Mouse (Mus musculus): ENCODE measurements around the gene Creg2.
"Not testable (repeated sequence)": the region's sequence is repeated elsewhere in the genome, so short reads cannot be mapped to it uniquely, and the experiment has no call there.

The Creg2 gene

DNA sequence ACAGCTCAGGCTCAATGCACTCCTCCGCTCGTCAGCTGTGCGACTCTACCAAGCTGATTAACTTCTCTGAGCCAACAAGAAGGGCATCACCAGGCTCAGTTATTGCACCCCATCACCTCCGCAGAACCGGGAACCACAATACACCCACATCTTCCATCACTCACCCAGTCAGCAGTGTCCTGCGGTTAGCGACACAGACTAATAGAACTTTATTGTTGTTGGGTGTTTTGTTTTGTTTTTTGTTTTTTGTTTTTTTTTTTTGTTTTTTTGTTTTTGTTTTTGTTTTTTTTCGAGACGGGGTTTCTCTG lies at the start of gene Creg2:
Gene Creg2 (minus strand): TSS at position 234 of the 308 bp plus-strand sequence.
- DNase-seq: no peak

DNA sequence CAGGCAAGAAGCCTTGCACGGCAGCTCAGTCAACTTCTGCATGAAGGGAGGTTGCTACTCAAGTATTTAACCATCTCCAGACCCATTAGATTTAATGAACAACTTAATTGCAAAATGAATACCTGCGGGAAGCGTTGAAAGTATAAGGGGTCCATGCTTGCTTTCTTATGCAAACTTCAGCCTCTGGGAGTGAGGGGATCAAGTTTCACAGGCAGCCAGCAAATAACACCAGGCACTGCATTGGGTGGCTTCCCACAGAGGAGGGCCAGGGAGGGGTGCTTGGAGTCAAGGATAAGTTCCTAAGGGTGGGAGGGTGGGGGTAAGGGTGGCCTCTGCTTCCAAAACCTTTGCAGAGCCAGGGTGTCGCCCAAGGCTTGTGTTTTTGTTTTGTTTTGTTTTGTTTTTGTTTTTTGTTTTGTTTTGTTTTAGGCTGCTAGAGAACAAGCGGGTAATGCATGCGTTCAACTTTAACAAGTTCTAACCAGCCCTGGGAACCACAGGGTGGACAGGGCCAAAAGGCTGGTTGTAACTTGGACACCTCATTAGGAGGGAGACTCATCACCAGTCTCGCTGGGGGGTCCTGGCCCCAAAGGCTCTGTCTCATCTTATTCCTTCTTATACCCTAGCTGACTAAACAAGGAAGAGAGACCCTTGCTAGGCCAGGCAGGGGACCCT lies 49.5 kb upstream of the Creg2 start:
- no peak for DNase-seq

DNA sequence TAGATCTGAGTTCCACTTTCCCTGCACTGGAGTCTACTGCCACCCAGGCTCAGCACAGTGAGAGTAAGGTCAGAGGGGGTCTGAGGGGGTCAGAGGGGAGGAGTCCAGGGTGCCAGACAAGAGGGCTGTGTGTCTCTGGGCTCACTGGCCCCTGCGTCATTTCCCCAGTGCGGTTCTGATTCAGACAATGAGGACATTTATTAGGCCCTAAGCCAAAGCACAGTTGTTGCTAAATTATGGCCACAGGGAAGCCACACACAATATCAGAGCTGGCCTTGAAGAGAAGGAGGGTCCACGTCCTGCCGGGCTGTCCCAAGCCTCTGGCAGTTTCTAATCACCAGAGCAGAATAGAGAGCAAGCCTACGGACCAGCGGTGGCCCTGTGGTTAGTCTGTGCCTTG lies 47.2 kb upstream of the Creg2 start:
- peak in 1 of 2 experiments; percentile 24 for DNase-seq

DNA sequence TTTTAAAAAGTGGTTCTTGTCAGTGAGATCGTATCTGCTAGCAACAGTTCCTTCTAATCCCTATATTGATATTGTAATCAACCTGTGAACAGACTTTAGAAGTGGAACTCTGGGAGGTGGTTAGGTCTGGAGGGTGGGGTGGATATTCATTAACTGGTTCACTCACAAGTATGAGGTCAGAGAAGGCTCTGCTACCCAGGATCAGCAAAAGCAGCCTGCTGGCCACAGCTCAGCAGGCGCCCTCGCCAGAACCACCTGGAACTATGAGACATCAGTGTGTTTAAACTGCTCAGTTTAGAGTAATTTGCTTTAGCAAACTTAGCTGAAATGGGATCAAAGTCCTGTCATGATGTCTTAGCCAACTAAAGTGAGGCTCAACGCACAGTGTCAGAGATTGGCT lies 43.9 kb upstream of the Creg2 start:
- peak; percentile 45 to 55 for DNase-seq

DNA sequence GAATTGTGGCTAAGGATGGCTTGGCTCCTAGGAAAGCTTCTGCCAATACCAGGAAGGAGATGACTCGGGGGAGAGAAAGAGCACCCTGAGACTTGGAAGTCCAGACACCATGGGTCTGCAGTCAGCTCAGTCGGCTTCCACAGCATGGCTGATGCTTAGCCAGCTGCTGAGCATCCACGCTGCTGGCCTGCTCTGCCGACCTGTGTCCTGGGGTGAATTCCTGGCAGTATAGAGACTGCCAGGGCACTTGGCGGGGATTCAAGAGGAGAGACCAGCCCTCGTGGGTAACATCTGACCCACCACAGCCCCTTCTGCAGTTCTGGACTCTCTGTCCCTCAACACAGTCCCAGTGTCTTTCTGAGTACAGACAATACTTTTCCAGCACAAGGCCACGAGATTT lies 43.5 kb upstream of the Creg2 start:
- no peak for DNase-seq

DNA sequence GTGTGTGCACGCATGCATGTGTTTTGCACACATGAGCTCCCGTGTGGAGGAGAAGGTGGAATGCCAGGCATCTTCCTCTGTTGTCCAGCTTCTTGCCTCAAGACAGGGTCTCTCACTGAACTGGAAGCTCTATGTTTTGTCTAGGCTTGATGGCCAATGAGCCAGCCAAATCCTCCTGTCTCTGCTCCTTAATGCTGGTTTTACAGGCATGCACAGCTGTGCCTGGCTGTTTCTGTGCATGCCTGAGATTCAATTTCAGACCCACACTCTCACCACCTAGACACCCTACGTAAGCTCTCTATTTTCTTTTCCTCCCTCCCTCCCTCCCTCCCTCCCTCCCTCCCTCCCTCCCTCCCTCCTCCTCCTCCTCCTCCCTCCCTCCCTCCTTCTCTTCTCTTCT lies 40.7 kb upstream of the Creg2 start:
- DNase-seq: no peak

DNA sequence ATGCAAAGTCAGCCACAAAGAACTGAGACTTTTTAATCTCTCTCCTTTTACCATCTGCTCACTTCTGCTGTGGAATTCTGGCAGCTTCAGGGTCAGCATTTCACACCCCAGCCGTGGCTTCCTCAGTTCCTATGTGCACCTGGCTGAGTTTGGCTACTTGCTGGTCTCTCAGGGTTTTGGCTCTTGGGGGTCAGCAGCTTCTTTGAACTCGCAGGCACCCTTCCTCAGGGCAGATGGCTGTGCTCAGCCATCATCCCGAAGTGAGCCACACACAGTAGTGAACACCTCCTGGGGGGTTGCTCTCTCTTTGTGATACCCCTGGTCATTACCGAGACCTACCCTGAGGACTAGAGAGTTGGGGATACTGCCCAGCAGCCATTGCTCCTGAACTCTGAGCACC lies 39.8 kb upstream of the Creg2 start:
- DNase-seq: no peak

DNA sequence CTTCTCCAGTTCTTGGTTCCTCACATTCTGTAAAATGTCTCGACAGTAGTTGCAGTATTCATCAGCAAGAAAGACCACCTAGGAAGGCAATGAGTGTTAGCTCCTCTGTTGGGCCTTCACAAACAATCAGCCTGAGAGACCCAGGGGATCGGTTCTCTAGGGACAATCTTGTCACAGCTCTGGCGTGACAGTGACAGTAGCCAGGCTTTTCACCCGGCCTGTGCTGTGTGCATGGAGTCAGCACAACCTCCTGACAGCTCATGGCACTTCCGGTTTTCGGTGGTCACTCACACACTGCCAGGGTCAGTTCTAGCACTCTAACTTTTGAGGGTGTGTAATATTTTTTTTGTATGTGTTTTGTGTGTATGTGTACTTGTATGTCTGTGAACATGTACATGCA lies 37.3 kb upstream of the Creg2 start:
- DNase-seq: no peak

DNA sequence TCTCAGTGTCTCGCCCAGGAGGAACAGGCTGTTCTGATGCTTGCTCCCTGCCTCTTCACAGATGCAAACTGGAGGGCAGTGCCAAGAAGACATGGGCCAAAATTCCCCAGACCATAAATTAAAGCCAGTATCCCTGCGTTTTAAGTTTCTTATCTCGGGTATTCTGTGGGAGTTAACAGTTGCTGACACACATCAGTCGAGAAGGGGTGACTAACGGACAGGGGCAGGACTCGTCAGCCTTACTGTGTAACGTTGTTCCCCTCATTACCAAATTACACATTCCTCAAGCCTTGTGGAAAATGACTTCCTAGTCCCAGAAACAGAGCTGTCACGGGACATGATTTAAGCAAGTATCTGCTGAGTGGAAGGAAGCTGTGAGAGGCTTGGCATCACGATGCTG lies 36.0 kb upstream of the Creg2 start:
- no peak for DNase-seq

DNA sequence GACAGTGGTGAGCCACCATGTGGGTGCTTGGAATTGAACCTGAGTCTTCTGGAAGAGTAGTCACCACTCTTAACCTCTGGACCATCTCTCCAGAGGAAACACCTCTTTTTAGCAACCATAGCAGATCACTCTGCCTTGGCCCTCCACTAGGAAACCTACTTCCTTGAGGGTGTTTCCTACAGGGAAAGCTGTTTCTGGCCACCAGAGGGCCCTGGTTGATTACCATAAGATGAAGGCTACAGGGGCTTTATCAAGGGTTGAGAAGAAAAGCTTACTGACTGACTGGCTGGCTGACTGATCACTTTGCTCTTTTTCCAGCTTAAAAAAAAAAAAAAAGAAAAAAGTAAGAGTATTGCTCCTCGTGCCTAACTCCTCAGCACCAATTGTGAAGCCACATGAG lies 34.6 kb upstream of the Creg2 start:
- DNase-seq: peak; percentile 63 to 84

DNA sequence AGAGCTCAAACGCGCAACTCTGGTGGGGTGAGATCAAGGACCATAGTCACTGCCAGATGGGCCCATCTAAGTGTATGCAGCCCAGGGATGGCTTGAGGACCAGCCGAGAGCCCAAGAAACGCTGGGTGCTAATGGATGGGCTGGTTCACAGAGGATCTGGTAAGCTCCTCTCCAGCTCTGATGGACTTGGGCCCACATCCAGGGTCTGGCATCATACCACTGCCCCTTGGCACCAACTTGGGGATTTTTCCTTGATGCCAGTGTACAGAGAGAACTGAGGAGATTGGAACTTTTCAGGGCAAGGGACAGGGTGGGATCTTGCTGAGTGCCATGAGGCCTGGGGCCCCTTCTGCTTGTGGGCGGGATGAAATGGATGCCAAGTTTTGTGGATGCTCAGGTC lies 30.4 kb upstream of the Creg2 start:
- DNase-seq: no peak

DNA sequence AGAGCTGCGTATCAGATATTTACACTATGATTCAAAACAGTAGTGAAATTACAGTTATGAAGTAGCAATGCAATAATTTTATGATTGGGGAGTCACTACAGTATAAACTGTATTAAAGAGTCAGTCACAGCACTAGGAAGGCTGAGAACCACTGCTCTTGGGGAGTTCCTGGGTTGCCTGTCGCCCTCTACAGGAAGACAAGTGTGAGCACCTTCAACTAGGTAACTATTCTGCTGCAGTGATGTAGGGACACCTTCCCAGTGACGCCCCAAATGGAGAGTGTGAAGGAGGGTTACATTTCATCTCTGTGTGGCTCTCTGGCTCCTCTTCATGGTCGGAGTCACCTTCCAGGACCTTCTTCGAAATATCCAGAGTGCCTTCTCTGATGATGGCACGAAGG lies 29.3 kb upstream of the Creg2 start:
- DNase-seq: no peak

DNA sequence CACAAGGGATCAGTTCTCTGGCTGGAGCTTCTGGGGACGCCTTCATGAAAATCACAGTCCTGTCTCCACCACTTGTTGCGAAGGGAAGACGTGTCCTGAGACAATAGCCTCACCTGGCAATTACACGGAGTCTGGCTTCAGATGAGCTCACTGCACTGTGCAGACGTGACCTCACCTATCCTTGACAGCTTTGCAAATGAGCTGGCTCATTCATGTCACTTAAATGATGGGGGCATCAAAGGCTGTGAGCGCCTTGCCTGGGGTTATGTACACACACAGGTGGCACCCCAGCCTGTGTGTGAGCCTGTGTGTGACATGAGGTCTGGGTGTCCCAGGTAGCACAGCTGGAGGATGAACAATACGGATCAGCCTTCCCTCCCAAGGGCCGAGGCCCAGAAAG lies 27.6 kb upstream of the Creg2 start:
- no peak for DNase-seq

DNA sequence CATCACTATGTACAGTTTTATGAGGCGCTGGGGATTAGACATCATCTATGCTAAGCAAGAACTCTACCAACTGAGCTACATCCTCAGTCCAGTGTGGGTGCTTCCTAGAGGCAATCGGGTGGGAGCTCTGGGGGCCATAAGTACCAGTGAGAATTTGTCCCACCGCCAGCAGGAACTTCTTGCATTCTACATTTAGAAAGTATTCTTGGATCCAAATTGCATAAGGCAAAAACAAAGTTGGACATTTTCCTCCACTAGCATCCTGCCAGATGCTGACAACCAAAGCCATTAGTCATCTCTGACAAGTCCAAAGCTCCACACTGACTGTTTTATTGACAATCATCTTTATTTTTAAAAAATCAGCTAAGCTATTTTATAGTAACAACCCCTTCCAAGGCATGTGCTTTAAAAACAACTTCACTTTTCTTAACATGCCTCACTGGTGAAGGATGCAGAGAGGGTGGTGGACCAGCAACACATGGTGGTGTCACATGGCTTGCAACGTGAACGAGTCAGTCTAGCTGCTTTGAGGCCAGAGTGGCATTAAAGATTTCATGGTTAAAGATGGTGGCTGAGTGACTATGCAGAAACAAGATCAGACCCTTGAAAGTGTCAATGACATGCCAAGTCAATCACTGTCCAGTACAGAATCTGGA lies 25.1 kb upstream of the Creg2 start:
- DNase-seq: no peak

DNA sequence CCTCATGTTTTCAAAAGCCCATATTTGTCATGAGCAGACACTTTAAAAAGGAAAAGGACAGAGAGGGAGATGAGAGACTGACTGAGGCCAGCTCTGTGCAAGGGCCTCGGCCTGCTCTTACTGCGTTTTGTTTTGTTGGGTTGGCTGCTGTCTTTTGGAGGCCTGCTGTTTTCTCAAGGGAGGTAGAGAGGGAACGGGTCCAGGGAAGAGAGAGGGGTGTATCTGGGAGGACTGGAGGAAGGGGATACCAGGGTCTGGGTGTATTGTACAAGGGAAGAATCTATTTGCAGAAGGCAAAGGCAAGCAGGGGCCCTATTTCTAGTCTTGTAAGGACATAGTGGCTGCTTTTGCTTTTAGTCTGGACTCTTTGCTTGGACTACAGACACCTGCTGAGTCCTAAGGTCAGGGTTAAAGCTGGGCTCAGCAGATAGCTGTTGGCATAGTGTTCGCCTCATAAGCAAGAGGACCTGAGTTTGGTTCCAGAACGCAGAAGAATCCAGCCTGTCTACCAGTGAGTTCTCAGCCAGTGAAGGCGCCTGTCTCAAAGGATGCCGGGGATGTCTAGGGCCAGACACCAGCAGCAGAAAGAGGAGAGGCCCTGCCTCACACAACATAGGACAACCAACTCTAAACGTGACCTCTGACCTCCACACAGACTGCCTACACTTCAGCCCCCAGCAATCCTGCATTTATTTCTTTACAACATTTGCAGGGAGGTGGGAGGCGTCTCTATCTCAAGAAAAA lies 21.3 kb upstream of the Creg2 start:
- DNase-seq: no peak

DNA sequence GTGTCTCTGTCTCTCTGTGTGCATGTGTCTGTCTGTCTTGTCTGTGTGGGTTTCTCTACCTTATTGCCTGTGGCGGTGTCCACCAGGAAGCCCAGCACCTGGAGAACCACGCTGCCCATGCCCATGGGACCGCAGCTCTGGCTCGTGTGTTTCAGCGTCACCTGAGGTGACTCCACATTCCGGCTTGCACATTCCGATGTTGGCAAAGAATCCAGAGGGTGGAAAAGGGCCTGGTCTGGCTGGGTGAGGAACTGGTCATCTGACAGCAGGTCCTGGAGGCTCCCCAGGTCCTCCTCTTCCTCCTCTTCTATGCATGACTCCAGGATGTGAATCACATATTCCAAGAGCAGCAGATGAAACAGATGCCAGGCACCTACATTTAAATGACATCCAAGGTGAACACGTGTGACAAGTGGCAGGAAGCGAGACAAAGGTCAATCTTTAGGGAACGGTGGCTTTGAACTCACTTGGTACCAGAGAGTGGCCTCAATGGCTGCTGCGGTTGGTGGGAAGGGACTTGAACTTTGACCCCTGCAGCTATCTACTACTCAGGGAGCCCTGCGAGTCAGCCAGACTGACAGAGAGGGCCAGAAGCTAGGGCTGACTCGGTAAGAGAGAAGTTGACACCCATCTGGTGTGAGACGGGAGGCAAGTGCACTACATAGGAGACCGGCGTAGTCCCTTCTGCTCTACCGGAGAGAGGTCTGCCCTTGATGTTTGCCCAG lies 19.1 kb upstream of the Creg2 start:
- no peak for DNase-seq

DNA sequence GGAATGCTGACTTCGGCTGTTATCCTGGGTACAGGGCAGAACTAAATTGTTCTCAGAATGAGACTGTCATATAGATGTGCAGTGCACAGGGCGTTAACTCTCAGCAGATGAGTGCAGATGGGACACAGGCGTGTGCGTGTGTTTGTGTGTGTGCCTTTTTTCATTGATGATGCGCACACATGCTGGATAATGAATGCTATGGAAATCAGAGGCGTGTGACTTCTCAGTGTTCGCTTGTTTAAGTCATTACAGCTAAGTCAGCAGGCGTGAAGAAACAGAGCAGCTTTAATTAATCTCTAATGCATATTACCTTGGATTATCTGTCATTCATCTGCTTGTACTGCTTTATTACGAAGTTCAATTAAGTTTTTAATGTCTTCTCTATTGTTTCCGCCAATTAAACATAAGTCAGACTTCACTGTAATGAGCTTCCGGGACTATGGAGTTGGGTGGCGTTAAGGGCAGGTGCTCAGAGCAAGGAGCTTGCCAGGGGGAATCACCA lies 15.5 kb upstream of the Creg2 start:
- no peak for DNase-seq

DNA sequence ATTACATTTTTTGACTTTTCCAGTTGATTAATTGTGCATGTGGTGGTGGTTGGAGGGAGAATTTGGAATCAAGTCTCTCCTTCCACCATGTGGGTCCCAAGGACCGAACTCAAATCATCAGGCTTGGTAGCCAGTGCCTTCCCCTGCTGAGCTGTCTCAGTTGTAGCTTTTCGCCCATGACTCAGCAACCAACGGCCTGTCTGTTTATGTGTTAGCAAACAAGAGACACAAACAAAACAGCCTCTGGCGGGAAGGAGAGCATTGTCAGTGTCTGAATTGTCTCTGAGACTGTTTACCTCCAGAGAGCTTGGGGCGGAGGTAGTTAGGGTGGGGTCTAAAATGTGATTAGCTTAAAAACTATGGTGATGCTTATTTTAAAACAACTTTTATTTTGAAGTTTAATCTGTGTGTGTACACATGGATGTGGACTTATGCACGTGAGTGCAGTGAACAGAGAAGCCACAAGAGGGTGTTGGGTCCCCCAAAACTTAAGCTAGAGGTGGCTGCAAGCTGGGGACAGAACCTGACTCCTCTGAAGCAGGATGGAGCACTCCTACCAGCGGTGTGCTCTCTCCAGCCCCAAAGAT lies 12.9 kb upstream of the Creg2 start:
- DNase-seq: no peak

DNA sequence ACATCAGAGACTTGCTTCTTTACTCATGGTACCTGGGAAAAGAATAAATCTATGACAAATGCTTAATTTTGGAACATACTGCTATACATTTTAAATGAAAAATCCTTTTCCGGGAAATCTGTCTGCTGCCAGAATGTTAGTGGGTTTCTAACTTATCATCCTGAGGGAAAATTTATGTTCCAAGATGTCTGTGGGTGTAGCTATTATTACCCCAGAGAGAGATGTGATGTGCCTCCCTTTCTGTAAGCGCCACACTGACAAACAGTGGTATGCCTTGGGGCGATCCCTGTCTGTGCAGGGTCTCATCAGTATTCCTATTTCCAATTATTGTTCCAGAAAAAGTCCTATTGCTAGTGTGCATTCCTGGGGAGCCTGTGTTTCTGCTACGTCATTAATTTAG lies 11.8 kb upstream of the Creg2 start:
- DNase-seq: no peak

DNA sequence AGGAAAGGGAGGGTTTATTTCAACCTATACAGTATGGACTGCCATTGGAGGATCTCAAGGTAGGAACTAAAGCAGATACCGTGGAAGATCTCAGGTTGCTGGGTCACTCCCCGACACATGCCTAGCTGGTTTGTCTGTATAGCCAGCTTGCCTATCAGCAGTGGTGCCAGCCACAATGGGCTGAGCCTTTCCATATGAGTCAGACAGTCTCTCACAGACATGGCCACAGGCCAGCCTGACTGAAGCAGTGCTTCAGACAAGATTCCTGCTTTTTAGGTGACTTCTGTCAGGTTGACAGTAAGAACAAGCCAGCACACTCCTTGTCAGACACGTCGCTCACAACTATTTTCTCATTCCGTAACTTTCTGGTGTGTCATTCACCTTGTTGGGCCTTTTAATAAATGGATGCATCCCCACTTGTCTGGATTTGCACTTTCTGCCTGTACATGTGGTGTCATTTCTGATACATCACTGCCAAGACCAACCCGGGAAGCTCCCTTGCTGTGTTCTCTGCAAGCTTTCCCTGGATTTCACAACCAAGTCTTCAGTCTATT lies 5.8 kb upstream of the Creg2 start:
- DNase-seq: no peak

DNA sequence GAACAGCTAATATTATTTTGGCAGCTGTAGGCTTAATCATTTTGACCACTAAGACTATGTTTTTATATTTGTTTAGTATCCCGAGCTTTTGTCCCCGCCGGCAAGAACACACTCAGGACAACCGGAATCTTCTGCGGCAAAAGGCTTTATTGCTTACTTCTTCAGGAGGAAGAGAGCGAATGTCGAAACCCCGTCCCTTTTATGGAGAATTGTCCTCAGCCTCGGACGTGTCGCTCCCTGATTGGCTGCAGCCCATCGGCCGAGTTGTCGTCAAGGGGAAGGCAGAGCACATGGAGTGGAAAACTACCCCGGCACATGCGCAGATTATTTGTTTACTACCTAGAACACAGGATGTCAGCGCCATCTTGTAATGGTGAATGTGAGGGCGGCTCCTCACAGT lies 3.6 kb upstream of the Creg2 start:
- not testable (repeated sequence) for DNase-seq

DNA sequence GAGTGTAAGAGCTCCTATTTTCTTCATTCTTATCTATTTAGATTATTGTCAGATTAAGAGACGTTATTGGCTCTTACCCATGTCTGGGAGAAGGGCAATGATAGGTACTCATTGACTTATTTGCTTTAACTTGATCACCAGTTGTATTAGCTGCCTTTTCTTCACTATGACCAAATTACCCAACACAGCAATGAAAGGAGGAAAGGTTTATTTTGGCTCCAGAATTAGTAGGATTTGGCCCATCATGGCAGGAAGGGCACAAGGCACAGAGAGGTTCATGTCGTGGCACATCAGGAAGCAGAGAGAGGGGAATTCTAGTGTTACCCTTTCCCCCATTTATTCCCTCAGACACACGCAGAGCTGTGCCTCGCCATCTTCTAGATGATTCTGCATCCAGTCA lies 1.8 kb upstream of the Creg2 start:
- no peak for DNase-seq
